Mouse (Mus musculus): Measurements from ENCODE around the gene Mpv17l2.

The Mpv17l2 gene

GRCm38 (mm10) chr8:70765838-70766570 is 5.3 kb upstream of the Mpv17l2 start:
- peak; percentile 67 for DNase-seq

- DNase-seq: peak; percentile 2
These were observed 4.6 kb upstream of the Mpv17l2 start for GRCm38 (mm10) chr8:70765329-70765728.

GRCm38 (mm10) chr8:70764676-70765075 is 3.9 kb upstream of the Mpv17l2 start:
- no peak for DNase-seq

GRCm38 (mm10) chr8:70764026-70764425 is 3.3 kb upstream of the Mpv17l2 start:
- DNase-seq: peak; percentile 86

- peak; percentile 86 for DNase-seq
These were observed 2.6 kb upstream of the Mpv17l2 start for GRCm38 (mm10) chr8:70763354-70763753.

- DNase-seq: peak; percentile 83
These were observed 1.4 kb upstream of the Mpv17l2 start for GRCm38 (mm10) chr8:70762118-70762517.

- peak; percentile 59 for DNase-seq
These were observed 396 bp downstream of the Mpv17l2 start for GRCm38 (mm10) chr8:70760350-70760749.

- DNase-seq: peak; percentile 49
These were observed 1.9 kb downstream of the Mpv17l2 start for GRCm38 (mm10) chr8:70758616-70759561.

GRCm38 (mm10) chr8:70758308-70758615 is 2.5 kb downstream of the Mpv17l2 start:
- DNase-seq: no peak

- DNase-seq: peak; percentile 52
These were observed 3.0 kb downstream of the Mpv17l2 start for GRCm38 (mm10) chr8:70757523-70758307.

GRCm38 (mm10) chr8:70756476-70757040 is 4.2 kb downstream of the Mpv17l2 start:
- peak; percentile 1 for DNase-seq

- DNase-seq: peak; percentile 3
These were observed 4.9 kb downstream of the Mpv17l2 start for GRCm38 (mm10) chr8:70755661-70756475.

GRCm38 (mm10) chr8:70754871-70755660 is 5.7 kb downstream of the Mpv17l2 start:
- DNase-seq: peak; percentile 40

- DNase-seq: peak; percentile 97
These were observed 6.5 kb downstream of the Mpv17l2 start, which contains the start of gene Rab3a for GRCm38 (mm10) chr8:70754043-70754870. Gene Rab3a (plus strand): TSS chr8:70754679.

- DNase-seq: peak; percentile 74
These were observed 7.6 kb downstream of the Mpv17l2 start for GRCm38 (mm10) chr8:70753151-70753550.

GRCm38 (mm10) chr8:70752000-70752764 is 8.6 kb downstream of the Mpv17l2 start:
- DNase-seq: peak; percentile 85

- no peak for DNase-seq
These were observed 10.5 kb downstream of the Mpv17l2 start for GRCm38 (mm10) chr8:70750128-70750680.

- peak; percentile 3 for DNase-seq
These were observed 11.6 kb downstream of the Mpv17l2 start for GRCm38 (mm10) chr8:70749097-70749674.

Measured in liver (tissue).